Mouse (Mus musculus): ENCODE data around the gene Efnb2.

Efnb2 gene

DNA sequence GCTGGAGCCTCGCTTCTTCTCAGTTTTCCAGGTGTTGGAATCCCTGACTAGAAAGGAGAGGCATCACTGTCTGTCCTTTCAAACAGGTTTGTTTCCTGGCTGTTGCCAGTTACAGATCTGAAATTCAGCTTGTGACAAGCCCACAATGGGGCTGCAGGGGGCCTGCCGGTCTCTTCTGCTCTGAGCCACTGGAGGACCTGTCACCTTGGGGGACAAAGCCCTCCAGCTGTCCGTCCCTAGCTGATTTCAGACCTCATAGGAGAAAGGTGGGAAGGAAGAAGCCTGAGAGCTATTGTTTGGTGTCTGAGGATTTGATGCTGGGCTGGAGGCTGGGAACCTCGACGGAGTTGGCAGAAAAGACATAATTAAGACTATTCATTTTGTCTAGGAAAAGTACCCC lies 88.8 kb downstream of the Efnb2 start:
- in situ Hi-C loops (cut with MboI, MseI), result no loop called here

GRCm38 (mm10) chr8:8571625-8572215 lies 89.3 kb downstream of the Efnb2 start:
- in situ Hi-C loops (cut with MboI, MseI), result no loop called here

- in situ Hi-C loops (cut with MboI, MseI), result no loop called here
Measured at GRCm38 (mm10) chr8:8569280-8569679, 91.8 kb downstream of the Efnb2 start.

DNA sequence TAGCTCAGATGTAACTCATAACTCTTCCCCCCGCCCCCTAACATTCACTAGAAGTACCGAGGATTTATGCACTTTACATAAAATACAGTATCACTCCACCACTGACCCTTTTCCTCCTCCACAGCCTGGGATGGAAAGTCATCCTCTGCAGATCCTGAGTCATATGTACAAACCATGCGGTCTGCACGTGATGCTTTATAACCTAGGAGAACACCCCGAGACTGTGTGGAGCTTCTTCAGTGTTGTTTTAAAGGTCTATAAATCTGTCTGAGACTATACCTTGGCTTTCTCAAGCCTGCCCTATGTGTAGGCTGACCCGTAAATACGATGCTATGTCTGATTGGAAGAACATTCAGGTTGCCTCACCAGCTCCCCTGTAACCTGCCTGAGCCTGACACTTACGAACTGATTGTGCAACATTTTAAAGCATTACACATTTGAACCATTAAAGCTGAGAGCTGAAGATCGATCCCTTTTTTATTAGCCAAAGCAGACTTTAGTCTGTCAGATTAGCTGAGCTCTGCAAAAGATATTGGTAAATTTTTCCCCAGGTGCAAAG lies 92.7 kb downstream of the Efnb2 start:
- in situ Hi-C loops (cut with MboI, MseI), result no loop called here
